Mouse (Mus musculus) urinary bladder, postnatal 10 days (tissue): ENCODE measurements around the gene Ufc1.
A peak's percentile ranks its signal among the peaks of the same experiment; 100 is the strongest.
"Not testable (repeated sequence)": the region's sequence is repeated elsewhere in the genome, so short reads cannot be mapped to it uniquely, and the experiment has no call there.

Source experiments
- DNase-seq: peaks from one replicate; pipeline ENCODE4 v3.0.0; 2022; ENCODE audit warnings: low spot score

Gene Ufc1

GRCm38 (mm10) chr1:171247453-171247841 is 47.4 kb downstream of the Ufc1 start:
- DNase-seq, result no peak

- peak; percentile 79 for DNase-seq
These were observed 47.9 kb downstream of the Ufc1 start for GRCm38 (mm10) chr1:171246709-171247452.

- no peak for DNase-seq
These were observed 49.5 kb downstream of the Ufc1 start for GRCm38 (mm10) chr1:171245353-171245752.

GRCm38 (mm10) chr1:171241952-171242351 is 52.9 kb downstream of the Ufc1 start:
- DNase-seq, result not testable (repeated sequence)

GRCm38 (mm10) chr1:171240911-171241310 is 53.9 kb downstream of the Ufc1 start:
- no peak for DNase-seq

GRCm38 (mm10) chr1:171239992-171240744 is 54.7 kb downstream of the Ufc1 start:
- DNase-seq, result no peak
